Mouse (Mus musculus) forebrain, embryonic 11.5 days (tissue): ENCODE measurements around the gene Nid1. TPM values are rescaled to one million over a fixed set of nuclear protein-coding genes. Genes with fewer than 3 reads are reported as not detected.
"Not testable (repeated sequence)": the region's sequence is repeated elsewhere in the genome, so short reads cannot be mapped to it uniquely, and the experiment has no call there.

ENCODE experiments used
- ATAC-seq: fragments of 200-750 bp; cut with Nextera tagmentation; replicated peaks from 2 replicates; pipeline ENCODE4 v1.8.0; 2017; ENCODE audit warnings: moderate TSS enrichment; ENCODE audit not compliant: low FRiP score
- DNase-seq: peaks from one replicate; pipeline ENCODE4 v3.0.0-alpha.2; 2017; ENCODE audit warnings: low spot score
- H3K27ac ChIP-seq: fragments of 300-500 bp; sonication (generic); 2 replicates; pipeline ENCODE4 v1.5.1; 2014; ENCODE audit warnings: low read depth, low read length
- H3K27me3 ChIP-seq: fragments of 300-500 bp; sonication (generic); 2 replicates; pipeline ENCODE4 v1.6.1; 2014; ENCODE audit warnings: mild to moderate bottlenecking, low read length, mixed read lengths; ENCODE audit not compliant: control insufficient read depth, insufficient read depth
- H3K36me3 ChIP-seq: fragments of 300-500 bp; sonication (generic); 2 replicates; pipeline ENCODE4 v1.6.1; 2014; ENCODE audit warnings: mild to moderate bottlenecking, low read length, moderate library complexity, mixed read lengths; ENCODE audit not compliant: control insufficient read depth, insufficient read depth
- H3K4me1 ChIP-seq: fragments of 300-500 bp; sonication (generic); replicated peaks from 2 replicates; pipeline ENCODE4 v1.6.1; 2014; ENCODE audit warnings: low read length, mixed read lengths; ENCODE audit not compliant: control insufficient read depth, insufficient read depth
- H3K4me2 ChIP-seq: fragments of 300-500 bp; sonication (generic); 2 replicates; pipeline ENCODE4 v1.6.1; 2014; ENCODE audit warnings: low read depth, mild to moderate bottlenecking, low read length, moderate library complexity, mixed read lengths; ENCODE audit not compliant: severe bottlenecking
- H3K4me3 ChIP-seq: fragments of 300-500 bp; sonication (generic); 2 replicates; pipeline ENCODE4 v1.5.1; 2014; ENCODE audit warnings: low read depth, low read length
- H3K9ac ChIP-seq: fragments of 300-500 bp; sonication (generic); 2 replicates; pipeline ENCODE4 v1.6.1; 2014; ENCODE audit warnings: low read length
- H3K9me3 ChIP-seq: fragments of 300-500 bp; sonication (generic); 2 replicates; pipeline ENCODE4 v1.6.1; 2016; ENCODE audit warnings: low read length, mixed read lengths; ENCODE audit not compliant: control insufficient read depth
- WGBS: fragments of 180-500 bp; shearing (Covaris S2); extraction: QIAGEN DNeasy Blood & Tissue Kit; methylation state at CpG from one replicate; pipeline ENCODE4 v1.1.7; 2014; 5-methylcytosine and 5-hydroxymethylcytosine counted together
- polyA plus RNA-seq: library from polyadenylated mRNA; unstranded; fragments of >200 nt; fragmentation: Nextera tagmentation; extraction: Ambion mirVana; gene quantifications from 2 replicates; pipeline ENCODE4 v1.2.1, GENCODE M21; 2014

Gene Nid1
- polyA plus RNA-seq = 43.9 and 44.3 TPM in 2 replicates

- H3K9me3 ChIP-seq, H3K27ac ChIP-seq, H3K9ac ChIP-seq, H3K36me3 ChIP-seq, H3K4me1 ChIP-seq, H3K27me3 ChIP-seq: not testable (repeated sequence)
- Histone ChIP-seq H3K4me3 (peak within 1 kb of the TSS; percentile 12; the same call in 1 of the 2 replicates), H3K4me2 (peak within 1 kb of the TSS; percentile 34)
- WGBS = 0% methylated on average over 18 of the region's 39 CpGs
- ATAC-seq = peak; percentile 83
- peak; percentile 53 for DNase-seq
Measured at GRCm38 (mm10) chr13:13437460-13438015, at the start of gene Nid1. Nid1 (plus strand) TSS chr13:13437551.

- H3K27ac ChIP-seq, H3K9me3 ChIP-seq, H3K36me3 ChIP-seq, H3K4me1 ChIP-seq, H3K27me3 ChIP-seq: not testable (repeated sequence)
- Histone ChIP-seq H3K9ac (peak within 1 kb of the TSS; percentile 45; the same call in 1 of the 2 replicates), H3K4me3 (peak within 1 kb of the TSS; percentile 31), H3K4me2 (peak within 1 kb of the TSS; percentile 40)
- DNase-seq (peak; percentile 75), ATAC-seq (peak; percentile 90)
- 1% methylated on average over 36 of the region's 78 CpGs for WGBS
Measured at GRCm38 (mm10) chr13:13393228-13394095, 43.9 kb upstream of the Nid1 start, which contains the start of gene Gpr137b. Gpr137b (minus strand) TSS chr13:13394014.

GRCm38 (mm10) chr13:13394096-13394395 lies 43.3 kb upstream of the Nid1 start:
- H3K36me3 ChIP-seq, H3K9ac ChIP-seq, ATAC-seq, H3K27me3 ChIP-seq, H3K27ac ChIP-seq, H3K9me3 ChIP-seq, H3K4me1 ChIP-seq: not testable (repeated sequence)
- Histone ChIP-seq H3K4me2 (peak overlapping the region; percentile 40), H3K4me3 (peak overlapping the region; percentile 31)
- under 1% methylated on average over 12 of the region's 15 CpGs for WGBS
- DNase-seq = peak; percentile 76

GRCm38 (mm10) chr13:13400851-13401250 lies 36.5 kb upstream of the Nid1 start:
- not testable (repeated sequence) for H3K4me1 ChIP-seq, H3K36me3 ChIP-seq, H3K9me3 ChIP-seq, H3K4me3 ChIP-seq, H3K27me3 ChIP-seq, DNase-seq, H3K27ac ChIP-seq, ATAC-seq, H3K4me2 ChIP-seq, H3K9ac ChIP-seq
- 83% methylated on average over 3 of the region's 3 CpGs for WGBS

GRCm38 (mm10) chr13:13402818-13403217 lies 34.5 kb upstream of the Nid1 start:
- DNase-seq, H3K27ac ChIP-seq, H3K36me3 ChIP-seq, H3K4me3 ChIP-seq, H3K4me2 ChIP-seq, H3K9ac ChIP-seq, H3K27me3 ChIP-seq, ATAC-seq, H3K9me3 ChIP-seq, H3K4me1 ChIP-seq: not testable (repeated sequence)
- WGBS = 90% methylated on average over 5 of the region's 5 CpGs

GRCm38 (mm10) chr13:13403366-13403765 lies 34.0 kb upstream of the Nid1 start:
- not testable (repeated sequence) for H3K4me3 ChIP-seq, H3K36me3 ChIP-seq, H3K27ac ChIP-seq, DNase-seq, H3K4me2 ChIP-seq, ATAC-seq, H3K9me3 ChIP-seq, H3K9ac ChIP-seq, H3K4me1 ChIP-seq, H3K27me3 ChIP-seq
- whole genome bisulfite sequencing = 85% methylated on average over 2 of the region's 3 CpGs

GRCm38 (mm10) chr13:13403839-13404238 lies 33.5 kb upstream of the Nid1 start:
- not testable (repeated sequence) for DNase-seq, H3K4me1 ChIP-seq, H3K9ac ChIP-seq, H3K27me3 ChIP-seq, H3K9me3 ChIP-seq, H3K4me3 ChIP-seq, H3K27ac ChIP-seq, H3K36me3 ChIP-seq, H3K4me2 ChIP-seq, ATAC-seq
- 79% methylated on average over 3 of the region's 6 CpGs for WGBS

- 84% methylated on average over 6 of the region's 6 CpGs for WGBS
- H3K4me2 ChIP-seq, ATAC-seq, H3K36me3 ChIP-seq, H3K4me1 ChIP-seq, H3K9ac ChIP-seq, H3K27ac ChIP-seq, H3K27me3 ChIP-seq, H3K9me3 ChIP-seq, DNase-seq, H3K4me3 ChIP-seq: not testable (repeated sequence)
Measured at GRCm38 (mm10) chr13:13404517-13405155, 32.7 kb upstream of the Nid1 start.
